Mouse (Mus musculus) spleen, adult 2 months (tissue): ENCODE results near the gene Tcf25. TPM values are rescaled to one million over a fixed set of nuclear protein-coding genes. Genes with fewer than 3 reads are reported as not detected.
A peak's percentile ranks its signal among the peaks of the same experiment; 100 is the strongest.

Source experiments
- DNase-seq, 2 experiments: peaks; one replicate each; pipeline versions ENCODE4 v3.0.0 to v3.0.0-alpha.2; 2012 to 2021; ENCODE audit warnings: low spot score in 2 of 2, low read depth in 1 of 2
- H3K27ac ChIP-seq: fragments of 200-500 bp; 2 replicates; pipeline ENCODE4 v1.5.1; 2012; ENCODE audit warnings: low read length, inconsistent platforms; ENCODE audit not compliant: insufficient read depth
- H3K27me3 ChIP-seq: fragments of 200-500 bp; 2 replicates; pipeline ENCODE4 v1.6.1; 2012; ENCODE audit warnings: mild to moderate bottlenecking, moderate library complexity, low read length, inconsistent platforms; ENCODE audit not compliant: control insufficient read depth, insufficient read depth
- H3K36me3 ChIP-seq: fragments of 200-500 bp; 2 replicates; pipeline ENCODE4 v1.6.1; 2012; ENCODE audit warnings: mild to moderate bottlenecking, low read length, inconsistent platforms; ENCODE audit not compliant: control insufficient read depth, insufficient read depth
- H3K4me1 ChIP-seq: fragments of 200-500 bp; 2 replicates; pipeline ENCODE4 v1.6.1; 2011; ENCODE audit warnings: inconsistent platforms; ENCODE audit not compliant: control insufficient read depth, insufficient read depth, insufficient read length
- H3K4me3 ChIP-seq: fragments of 200-500 bp; 2 replicates; pipeline ENCODE4 v1.5.1; 2011; ENCODE audit warnings: mild to moderate bottlenecking, inconsistent platforms; ENCODE audit not compliant: insufficient read depth, insufficient read length; ENCODE audit errors: extremely low read depth
- CTCF ChIP-seq: fragments of 200-500 bp; IDR thresholded peaks from 2 replicates; pipeline ENCODE4 v1.5.1; 2011; ENCODE audit warnings: mild to moderate bottlenecking, inconsistent platforms; ENCODE audit not compliant: insufficient read depth, insufficient read length, insufficient replicate concordance; ENCODE audit errors: extremely low read depth
- POLR2A ChIP-seq: fragments of 200-500 bp; IDR thresholded peaks from 2 replicates; pipeline ENCODE4 v1.6.1; 2011; ENCODE audit warnings: low read depth, low read length, inconsistent platforms
- WGBS: fragments of 180-500 bp; shearing (Covaris S2); methylation state at CpG from one replicate; pipeline ENCODE4 v1.1.7; 2018; 5-methylcytosine and 5-hydroxymethylcytosine counted together
- polyA plus RNA-seq: library from polyadenylated mRNA; depleted of rRNA; stranded (reverse); fragments of >200 nt; gene quantifications from 2 replicates; pipeline ENCODE4 v1.2.3, GENCODE M21; 2012

The Tcf25 gene
- polyA plus RNA-seq, 1 experiment = 137 TPM

GRCm38 (mm10) chr8:123421325-123421724 lies 47.8 kb downstream of the Tcf25 start:
- 90% methylated on average over 19 of the region's 19 CpGs for WGBS
- no peak for TF ChIP-seq POLR2A
- TF ChIP-seq CTCF = no peak
- H3K27me3 ChIP-seq = no peaks in the 10 kb centered on the region

GRCm38 (mm10) chr8:123422056-123422780 lies 48.7 kb downstream of the Tcf25 start:
- no peak for TF ChIP-seq POLR2A
- peak; percentile 65; the same call in 1 of the 2 replicates for TF ChIP-seq CTCF
- WGBS = 20% methylated on average over 17 of the region's 17 CpGs
- no peak overlapping the region for H3K27ac ChIP-seq
- DNase-seq = peak; percentile 19 to 53
- no peaks in the 10 kb centered on the region for H3K27me3 ChIP-seq
- no peak overlapping the region for H3K4me3 ChIP-seq
- H3K4me1 ChIP-seq = no peaks in the 10 kb centered on the region
- H3K36me3 ChIP-seq = no peaks in the 10 kb centered on the region

More at GRCm38 (mm10) chr8:123421325-123421724, 47.8 kb downstream of the Tcf25 start:
- Histone ChIP-seq H3K27ac (no peak overlapping the region), H3K36me3 (no peaks in the 10 kb centered on the region), H3K4me3 (no peak overlapping the region), H3K4me1 (no peaks in the 10 kb centered on the region)
- DNase-seq = no peak

DNA sequence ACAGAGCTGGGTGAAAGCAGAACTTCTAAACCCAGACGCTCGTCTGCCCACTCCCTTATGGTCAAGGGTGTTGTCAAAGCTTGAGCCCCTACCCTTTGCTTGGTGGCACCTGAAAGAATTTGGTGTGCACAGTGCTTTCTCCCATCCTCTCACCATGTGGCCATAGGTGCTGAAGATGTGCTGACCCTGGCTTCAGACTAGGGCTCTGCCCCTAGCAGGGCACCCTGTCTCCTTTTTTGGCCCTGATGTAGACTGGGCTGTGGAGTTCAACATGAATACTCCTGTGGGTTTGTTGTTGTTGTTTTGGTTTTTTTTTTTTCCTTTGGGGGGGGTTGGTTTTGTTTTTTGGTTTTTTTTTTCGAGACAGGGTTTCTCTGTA lies 49.2 kb downstream of the Tcf25 start:
- Histone ChIP-seq H3K27me3 (no peaks in the 10 kb centered on the region), H3K27ac (no peak overlapping the region), H3K36me3 (no peaks in the 10 kb centered on the region), H3K4me3 (no peak overlapping the region), H3K4me1 (no peaks in the 10 kb centered on the region)
- no peak for DNase-seq
- WGBS = 54% methylated on average over 3 of the region's 3 CpGs
- TF ChIP-seq CTCF (no peak), POLR2A (no peak)

DNA sequence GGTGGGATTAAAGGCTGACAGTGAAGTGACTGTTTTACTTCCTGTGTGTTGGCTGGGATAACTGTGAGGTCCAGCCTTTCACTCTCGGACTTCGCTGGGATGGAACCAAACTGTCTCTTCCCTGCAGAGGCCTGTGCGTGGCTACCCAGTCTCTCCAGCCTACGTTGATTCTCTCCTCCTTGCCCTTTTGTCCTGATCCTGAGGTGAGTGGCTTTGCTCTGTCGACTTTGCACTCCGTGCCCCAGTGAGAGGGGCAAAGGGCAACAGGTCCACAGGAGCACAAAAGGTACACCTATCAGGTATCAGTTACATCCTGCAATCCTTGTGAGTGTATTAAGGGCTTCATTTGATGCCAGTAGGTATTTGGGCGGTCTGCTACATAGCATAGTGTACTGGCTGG lies 49.9 kb downstream of the Tcf25 start, which contains the start of gene Def8:
Gene Def8, plus strand, starts transcription at position 87 of the 400 bp plus-strand sequence.
- TF ChIP-seq CTCF (no peak), POLR2A (no peak)
- no peak within 1 kb of the TSS for H3K4me3 ChIP-seq
- no peaks in the 10 kb centered on the region for H3K27me3 ChIP-seq
- DNase-seq = no peak
- H3K36me3 ChIP-seq = no peaks in the 10 kb centered on the region
- no peaks in the 10 kb centered on the region for H3K4me1 ChIP-seq
- WGBS = 90% methylated on average over 7 of the region's 7 CpGs
- no peak within 1 kb of the TSS for H3K27ac ChIP-seq

GRCm38 (mm10) chr8:123426511-123427509 lies 53.3 kb downstream of the Tcf25 start:
- no peak overlapping the region for H3K4me3 ChIP-seq
- H3K36me3 ChIP-seq = no peaks in the 10 kb centered on the region
- H3K27ac ChIP-seq = no peak overlapping the region
- no peaks in the 10 kb centered on the region for H3K4me1 ChIP-seq
- 95% methylated on average over 27 of the region's 27 CpGs for WGBS
- no peaks in the 10 kb centered on the region for H3K27me3 ChIP-seq
- no peak for DNase-seq
- TF ChIP-seq POLR2A (no peak), CTCF (no peak)

DNA sequence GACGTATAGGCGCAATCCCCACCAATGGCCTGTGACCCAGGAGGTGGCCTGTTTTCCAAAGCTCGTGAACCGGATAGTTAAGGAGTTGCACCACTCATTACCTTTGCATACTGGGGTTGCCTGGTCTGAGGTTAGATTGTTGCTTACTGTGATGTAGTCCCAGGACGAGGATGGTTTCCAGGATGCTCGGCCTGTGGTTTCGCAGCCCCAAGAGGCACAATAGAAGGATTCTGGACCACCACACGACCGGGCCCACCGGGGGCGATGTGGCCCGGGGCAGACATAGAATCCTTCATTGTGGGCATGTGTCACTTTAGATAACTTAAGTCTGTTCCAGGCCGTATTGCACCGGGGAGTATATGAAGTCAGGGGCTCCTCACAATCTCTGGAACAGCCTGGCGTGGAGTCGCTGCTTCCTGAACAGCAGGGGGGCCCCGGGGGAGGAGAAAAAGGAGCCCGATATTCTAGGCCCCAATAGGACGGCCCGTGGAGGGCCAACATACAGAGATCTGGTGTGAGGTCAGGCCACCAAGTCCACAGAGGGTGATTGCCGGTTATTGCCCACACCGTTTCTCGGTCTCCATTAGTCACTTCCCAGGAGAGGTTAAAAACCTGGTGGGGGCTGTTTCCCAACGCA lies 54.2 kb downstream of the Tcf25 start:
- H3K4me1 ChIP-seq = no peaks in the 10 kb centered on the region
- no peaks in the 10 kb centered on the region for H3K36me3 ChIP-seq
- no peak overlapping the region for H3K27ac ChIP-seq
- no peak for DNase-seq
- H3K4me3 ChIP-seq = no peak overlapping the region
- TF ChIP-seq POLR2A (no peak), CTCF (no peak)
- WGBS = 97% methylated on average over 24 of the region's 24 CpGs
- no peaks in the 10 kb centered on the region for H3K27me3 ChIP-seq
